Mouse (Mus musculus) lung, adult 2 months (tissue): Measurements from ENCODE around the gene Mip.

ENCODE experiments used
- CTCF ChIP-seq: fragments of 200-500 bp; IDR thresholded peaks from 2 replicates; pipeline ENCODE4 v1.5.1; 2011; ENCODE audit warnings: mild to moderate bottlenecking, low read length, control low read depth; ENCODE audit not compliant: insufficient read depth
- POLR2A ChIP-seq: fragments of 200-500 bp; IDR thresholded peaks from 2 replicates; pipeline ENCODE4 v1.6.1; 2011; ENCODE audit warnings: low read depth, mild to moderate bottlenecking, control low read depth, low read length, borderline replicate concordance; ENCODE audit errors: extremely low read depth

DNA sequence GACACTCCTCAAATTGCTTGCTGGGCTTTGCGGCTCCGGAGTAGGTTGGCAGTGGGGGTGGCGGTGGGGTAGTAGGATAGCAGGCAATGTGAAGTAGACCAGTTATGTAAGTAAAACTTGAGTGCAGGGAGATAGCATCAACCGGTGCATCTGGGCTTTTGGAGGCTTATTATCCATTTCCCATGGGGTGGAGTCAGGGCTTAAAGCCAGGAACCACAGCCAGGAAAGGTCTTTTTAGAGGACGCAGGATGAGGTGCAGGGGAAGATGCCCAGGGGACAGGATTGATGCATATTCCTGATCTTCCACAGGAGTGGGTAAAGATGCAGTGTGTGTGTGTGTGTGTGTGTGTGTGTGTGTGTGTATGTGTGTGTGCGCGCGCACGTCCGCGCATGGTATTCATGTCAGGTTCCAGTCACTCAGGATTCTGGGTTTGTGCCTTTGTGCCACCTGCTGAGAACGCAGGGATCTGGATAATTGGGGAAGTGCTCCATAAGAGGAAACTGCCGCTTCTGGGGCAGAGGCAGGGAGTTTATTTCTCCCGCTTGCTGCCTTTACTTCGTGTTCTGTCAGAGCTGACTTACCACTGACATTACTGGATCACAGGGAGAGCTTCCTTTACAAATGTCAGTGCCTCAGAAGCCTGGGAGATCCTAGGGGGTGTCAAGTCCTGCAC lies 12.3 kb downstream of the Mip start:
- no peak for TF ChIP-seq CTCF
- TF ChIP-seq POLR2A: no peak
